ENCODE assay signal across 9 mouse cellular contexts in genomic region chr2:30647882-30648494, GRCm38 (mm10). TPM values are rescaled to one million over a fixed set of nuclear protein-coding genes. Genes with fewer than 3 reads are reported as not detected.
A peak's percentile ranks its signal among the peaks of the same experiment; 100 is the strongest.
DNase-seq lines count a peak whose midpoint lies in the region; ATAC-seq lines count a peak whose summit lies in the region.
"Had no signal": no experiment of that assay in that cellular context is flagged by ENCODE, and none has a peak within 500 bp of the region (broad histone marks: within the 10 kb centered on the region; RNA-seq: fewer than 3 reads in every experiment).

No protein-coding gene starts in this region.

- peaks cover 71% of the 10 kb centered on the region for H3K4me1 ChIP-seq in heart, embryonic 10.5 days
- H3K4me1 ChIP-seq in liver, embryonic 12.5 days = peaks cover 21% of the 10 kb centered on the region

- WGBS in heart, embryonic 10.5 days = 20% methylated on average over 13 of the region's 13 CpGs
- WGBS in liver, embryonic 12.5 days (ENCODE audit: insufficient replicate concordance) = 30% methylated on average over 13 of the region's 13 CpGs

- peak overlapping the region; percentile 84 for H3K27ac ChIP-seq in heart, embryonic 10.5 days
- no peak overlapping the region for H3K27ac ChIP-seq in liver, embryonic 12.5 days

- no peaks in the 10 kb centered on the region for H3K9me3 ChIP-seq in heart, embryonic 10.5 days
- H3K9me3 ChIP-seq in liver, embryonic 12.5 days (replicated peaks) = no peaks in the 10 kb centered on the region

- no peaks in the 10 kb centered on the region for H3K27me3 ChIP-seq in heart, embryonic 10.5 days (ENCODE audit: insufficient read depth, poor library complexity, severe bottlenecking)
- peaks cover 19% of the 10 kb centered on the region for H3K27me3 ChIP-seq in liver, embryonic 12.5 days (replicated peaks)
- H3K27me3 ChIP-seq: CH12.LX had no signal

- intact Hi-C loops in heart, postnatal 36 days (cut with DNase I) = no loop called here

- no peaks in the 10 kb centered on the region for H3K36me3 ChIP-seq in heart, embryonic 10.5 days
- no peaks in the 10 kb centered on the region for H3K36me3 ChIP-seq in liver, embryonic 12.5 days

- DNase-seq in heart, embryonic 10.5 days (ENCODE audit: low spot score) = no peak
- no peak for DNase-seq in heart, postnatal 36 days
- DNase-seq in thymus, postnatal 0 days (ENCODE audit: low spot score) = peak; percentile 57
- DNase-seq in thymus, adult 18-20 months = no peak
- DNase-seq in gastrocnemius, adult 8-10 months (ENCODE audit: low spot score in 2 of 2) = no peak
- DNase-seq in embryo, embryonic 11 days = no peak
- no peak for DNase-seq in lung, adult 18-20 months

- H3K4me2 ChIP-seq in liver, embryonic 12.5 days = no peak overlapping the region

- 0 out of 2 replicates have a peak, but pooled peaks have one; percentile 14 for ATAC-seq in liver, embryonic 12.5 days

- H3K9ac ChIP-seq in liver, embryonic 12.5 days = no peak overlapping the region

- H3K4me3 ChIP-seq in heart, embryonic 10.5 days = peak overlapping the region; percentile 36
- no peak overlapping the region for H3K4me3 ChIP-seq in liver, embryonic 12.5 days

RNA-seq across cellular contexts. Expression of gene Cstad, which starts 53.1 kb away (rescaled TPM):
- 1.2 and 1.4 TPM in 2 replicates for polyA plus RNA-seq in heart, embryonic 10.5 days (2016; fragmentation: Nextera tagmentation; extraction: Ambion mirVana)
- 1 to 10 TPM; 1.5 to 2.3 TPM for total RNA-seq in heart, postnatal 36 days (2021)
- 1.2 and 1.3 TPM in 2 replicates for polyA plus RNA-seq in thymus, postnatal 0 days (2015; fragmentation: Nextera tagmentation; extraction: Ambion mirVana)
- polyA plus RNA-seq in liver, embryonic 12.5 days (2016; fragmentation: Nextera tagmentation; extraction: Ambion mirVana) = 0.31 TPM in 1 of 2 replicates, not detected in the other
- 1 to 10 TPM in 2 of 4 experiments, under 1 TPM in 2; 0.41 to 1.7 (median 0.77) TPM for total RNA-seq in gastrocnemius, adult 8-10 months (2022)
